Mouse (Mus musculus): Measurements from ENCODE around the gene Abhd2. TPM values are rescaled to one million over a fixed set of nuclear protein-coding genes. Genes with fewer than 3 reads are reported as not detected.

Abhd2 gene
- 13.9 and 15.2 TPM in 2 replicates for polyA plus RNA-seq (2015; fragmentation: Nextera tagmentation; extraction: Ambion mirVana)

- Histone ChIP-seq H3K4me3 (peak within 1 kb of the TSS; percentile 84), H3K9me3 (no peaks in the 10 kb centered on the region), H3K4me1 (peaks cover 35% of the 10 kb centered on the region), H3K27ac (peak within 1 kb of the TSS; percentile 69), H3K9ac (peak within 1 kb of the TSS; percentile 89), H3K4me2 (peak within 1 kb of the TSS; percentile 90), H3K36me3 (no peaks in the 10 kb centered on the region), H3K27me3 (no peaks in the 10 kb centered on the region)
- under 1% methylated on average over 54 of the region's 54 CpGs for WGBS
- peak; percentile 100 for ATAC-seq (ENCODE audit: insufficient number of reproducible peaks, insufficient read depth, low FRiP score, low TSS enrichment, low read depth)
Observed at GRCm38 (mm10) chr7:79272789-79273718, at the start of gene Abhd2. TSS of gene Abhd2 (plus strand) at chr7:79273199.

DNA sequence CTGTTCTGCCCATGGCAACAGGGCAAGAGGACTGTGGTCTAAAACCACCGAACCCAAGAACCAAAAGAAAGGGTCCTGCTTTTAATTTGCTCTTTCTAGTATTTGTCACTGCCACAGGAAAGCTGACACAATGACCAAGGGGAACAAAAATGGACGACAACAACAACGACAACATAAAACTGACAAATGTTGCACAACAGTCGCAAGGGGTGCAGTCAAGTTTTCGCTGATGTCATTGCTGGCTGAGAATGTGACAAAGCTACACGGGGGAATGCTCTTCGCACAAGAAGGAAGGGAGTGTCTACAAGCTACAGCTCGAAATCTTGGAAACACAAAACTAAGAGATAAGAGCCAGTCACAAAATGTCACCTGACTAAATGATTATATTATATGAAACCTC is 47.5 kb upstream of the Abhd2 start:
- no peaks in the 10 kb centered on the region for H3K4me1 ChIP-seq
- H3K27me3 ChIP-seq: no peaks in the 10 kb centered on the region
- H3K9ac ChIP-seq: no peak overlapping the region
- no peak for ATAC-seq (ENCODE audit: insufficient number of reproducible peaks, insufficient read depth, low FRiP score, low TSS enrichment, low read depth)
- WGBS: 84% methylated on average over 8 of the region's 8 CpGs
- no peak overlapping the region for H3K4me2 ChIP-seq
- no peak overlapping the region for H3K4me3 ChIP-seq
- no peaks in the 10 kb centered on the region for H3K9me3 ChIP-seq
- no peaks in the 10 kb centered on the region for H3K36me3 ChIP-seq
- no peak overlapping the region for H3K27ac ChIP-seq

DNA sequence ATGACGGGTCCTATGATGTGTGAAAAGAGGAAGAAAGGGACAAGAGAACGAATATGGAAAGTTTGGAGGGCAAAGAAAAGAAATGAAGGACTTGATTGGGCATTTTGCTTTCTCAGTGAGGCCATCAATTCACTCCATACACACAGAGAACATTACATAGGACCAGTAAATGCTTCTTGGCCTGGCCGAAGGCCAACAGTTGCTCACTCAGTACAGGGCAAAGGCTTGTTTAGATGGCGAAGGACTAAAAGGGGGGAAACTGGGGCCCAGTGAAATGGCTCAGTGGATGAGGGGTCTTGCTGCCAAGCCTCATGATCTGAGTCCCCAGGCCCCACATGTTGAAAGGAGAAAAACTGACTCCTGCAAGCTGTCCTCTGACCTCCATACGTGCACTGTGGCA is 46.8 kb upstream of the Abhd2 start:
- 85% methylated on average over 5 of the region's 5 CpGs for whole genome bisulfite sequencing
- Histone ChIP-seq H3K9ac (no peak overlapping the region), H3K4me3 (no peak overlapping the region), H3K27ac (no peak overlapping the region), H3K36me3 (no peaks in the 10 kb centered on the region), H3K9me3 (no peaks in the 10 kb centered on the region), H3K4me1 (no peaks in the 10 kb centered on the region), H3K27me3 (no peaks in the 10 kb centered on the region), H3K4me2 (no peak overlapping the region)
- ATAC-seq (ENCODE audit: insufficient number of reproducible peaks, insufficient read depth, low FRiP score, low TSS enrichment, low read depth): no peak

DNA sequence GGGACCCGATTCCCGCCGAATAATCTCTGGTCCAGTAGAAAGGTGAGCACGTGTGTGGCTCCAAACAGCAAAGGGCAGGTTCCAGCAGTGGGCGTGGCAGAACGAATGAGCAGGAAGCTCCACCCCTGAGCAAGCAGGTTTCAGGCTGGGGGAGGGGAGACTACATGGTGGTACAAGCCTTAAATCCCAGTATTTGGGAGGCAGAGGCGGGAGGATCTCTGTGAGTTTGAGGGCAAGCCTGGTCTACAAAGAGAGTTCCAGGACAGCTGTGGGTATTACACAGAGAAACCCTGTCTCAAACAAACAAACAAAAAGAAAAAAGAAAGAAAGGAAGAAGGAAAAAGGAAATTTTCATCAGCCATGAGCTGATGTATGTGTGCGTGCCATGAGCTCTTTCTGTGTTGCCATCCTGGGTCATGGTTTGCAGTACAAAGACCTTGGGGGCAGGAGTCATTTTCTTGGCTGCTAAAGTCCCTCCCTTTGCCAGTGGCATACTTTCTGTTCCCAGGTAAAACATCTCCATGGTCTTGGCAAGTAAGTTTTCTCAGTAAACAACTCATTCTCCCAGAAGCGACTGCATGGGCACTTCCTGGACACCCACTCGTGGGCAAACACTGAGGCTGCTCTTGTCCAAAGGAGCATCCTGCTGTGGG is 46.0 kb upstream of the Abhd2 start:
- H3K27me3 ChIP-seq: no peaks in the 10 kb centered on the region
- no peak overlapping the region for H3K4me2 ChIP-seq
- no peaks in the 10 kb centered on the region for H3K4me1 ChIP-seq
- H3K9ac ChIP-seq: no peak overlapping the region
- WGBS: 88% methylated on average over 8 of the region's 10 CpGs
- H3K4me3 ChIP-seq: no peak overlapping the region
- no peaks in the 10 kb centered on the region for H3K36me3 ChIP-seq
- H3K27ac ChIP-seq: no peak overlapping the region
- ATAC-seq (ENCODE audit: insufficient number of reproducible peaks, insufficient read depth, low FRiP score, low TSS enrichment, low read depth): no peak
- no peaks in the 10 kb centered on the region for H3K9me3 ChIP-seq

DNA sequence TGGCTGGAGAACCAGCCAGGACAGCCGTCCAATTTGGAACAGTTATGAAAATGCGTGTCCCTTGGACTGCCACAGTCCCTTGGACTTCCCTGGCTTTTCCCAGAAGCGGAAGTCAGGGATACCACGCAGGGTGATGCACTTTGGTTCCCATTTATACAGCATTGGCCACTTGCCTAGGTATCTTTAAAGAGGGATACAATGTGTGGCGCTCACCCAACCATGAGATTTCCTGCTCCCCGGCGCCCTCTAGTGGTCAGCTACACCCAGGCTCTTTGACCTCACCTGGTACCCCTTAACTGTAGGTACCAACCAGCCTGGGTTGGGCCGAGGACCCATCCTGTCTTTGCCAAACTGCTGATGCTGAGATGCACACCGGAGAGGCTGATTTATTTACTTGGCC is 44.5 kb upstream of the Abhd2 start:
- Histone ChIP-seq H3K4me2 (no peak overlapping the region), H3K9me3 (no peaks in the 10 kb centered on the region), H3K27ac (no peak overlapping the region), H3K9ac (no peak overlapping the region), H3K27me3 (no peaks in the 10 kb centered on the region), H3K4me1 (no peaks in the 10 kb centered on the region), H3K36me3 (no peaks in the 10 kb centered on the region), H3K4me3 (no peak overlapping the region)
- ATAC-seq (ENCODE audit: insufficient number of reproducible peaks, insufficient read depth, low FRiP score, low TSS enrichment, low read depth): no peak
- 29% methylated on average over 9 of the region's 9 CpGs for WGBS

GRCm38 (mm10) chr7:79231577-79231976 is 41.4 kb upstream of the Abhd2 start:
- no peak overlapping the region for H3K27ac ChIP-seq
- H3K4me1 ChIP-seq: no peaks in the 10 kb centered on the region
- no peaks in the 10 kb centered on the region for H3K9me3 ChIP-seq
- no peaks in the 10 kb centered on the region for H3K27me3 ChIP-seq
- no peak overlapping the region for H3K4me2 ChIP-seq
- 81% methylated on average over 2 of the region's 2 CpGs for WGBS
- no peaks in the 10 kb centered on the region for H3K36me3 ChIP-seq
- no peak overlapping the region for H3K4me3 ChIP-seq
- no peak overlapping the region for H3K9ac ChIP-seq
- no peak for ATAC-seq (ENCODE audit: insufficient number of reproducible peaks, insufficient read depth, low FRiP score, low TSS enrichment, low read depth)

GRCm38 (mm10) chr7:79232048-79232447 is 41.0 kb upstream of the Abhd2 start:
- Histone ChIP-seq H3K4me3 (no peak overlapping the region), H3K9me3 (no peaks in the 10 kb centered on the region), H3K27ac (no peak overlapping the region), H3K36me3 (no peaks in the 10 kb centered on the region), H3K4me1 (no peaks in the 10 kb centered on the region), H3K27me3 (no peaks in the 10 kb centered on the region), H3K9ac (no peak overlapping the region), H3K4me2 (no peak overlapping the region)
- ATAC-seq (ENCODE audit: insufficient number of reproducible peaks, insufficient read depth, low FRiP score, low TSS enrichment, low read depth): no peak
- WGBS: 79% methylated on average over 10 of the region's 10 CpGs

GRCm38 (mm10) chr7:79238741-79239140 is 34.3 kb upstream of the Abhd2 start:
- H3K27ac ChIP-seq: no peak overlapping the region
- no peak overlapping the region for H3K9ac ChIP-seq
- H3K27me3 ChIP-seq: no peaks in the 10 kb centered on the region
- 77% methylated on average over 5 of the region's 5 CpGs for WGBS
- H3K4me2 ChIP-seq: no peak overlapping the region
- H3K4me1 ChIP-seq: no peaks in the 10 kb centered on the region
- no peaks in the 10 kb centered on the region for H3K36me3 ChIP-seq
- no peak for ATAC-seq (ENCODE audit: insufficient number of reproducible peaks, insufficient read depth, low FRiP score, low TSS enrichment, low read depth)
- no peak overlapping the region for H3K4me3 ChIP-seq
- no peaks in the 10 kb centered on the region for H3K9me3 ChIP-seq

- Histone ChIP-seq H3K4me2 (no peak overlapping the region), H3K4me1 (no peaks in the 10 kb centered on the region), H3K9ac (no peak overlapping the region), H3K27ac (no peak overlapping the region), H3K27me3 (no peaks in the 10 kb centered on the region), H3K4me3 (no peak overlapping the region), H3K36me3 (no peaks in the 10 kb centered on the region), H3K9me3 (no peaks in the 10 kb centered on the region)
- 67% methylated on average over 10 of the region's 10 CpGs for WGBS
- no peak for ATAC-seq (ENCODE audit: insufficient number of reproducible peaks, insufficient read depth, low FRiP score, low TSS enrichment, low read depth)
Observed at GRCm38 (mm10) chr7:79241931-79242625, 30.9 kb upstream of the Abhd2 start.

DNA sequence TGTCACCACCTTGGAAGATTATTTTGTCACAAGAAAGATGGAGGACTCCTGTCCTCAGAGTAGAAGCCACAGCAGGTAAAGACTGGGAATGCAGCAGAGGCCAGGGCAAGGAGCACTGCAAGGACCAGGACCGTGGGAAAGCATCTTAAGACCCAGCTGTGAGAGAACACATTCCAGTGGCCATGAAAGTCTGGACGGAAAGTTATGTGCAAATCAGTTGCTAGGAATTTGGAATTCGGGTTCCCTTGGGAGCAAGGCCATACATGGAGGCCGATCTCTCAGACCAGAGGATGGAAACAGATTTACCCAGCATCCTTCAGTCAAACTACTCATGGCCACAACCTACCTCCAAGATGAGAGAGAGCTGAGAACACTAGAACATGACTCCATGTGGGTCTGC is 29.8 kb upstream of the Abhd2 start:
- no peaks in the 10 kb centered on the region for H3K36me3 ChIP-seq
- H3K9me3 ChIP-seq: no peaks in the 10 kb centered on the region
- H3K4me3 ChIP-seq: no peak overlapping the region
- WGBS: 61% methylated on average over 4 of the region's 4 CpGs
- no peak for ATAC-seq (ENCODE audit: insufficient number of reproducible peaks, insufficient read depth, low FRiP score, low TSS enrichment, low read depth)
- no peak overlapping the region for H3K4me2 ChIP-seq
- H3K9ac ChIP-seq: no peak overlapping the region
- peaks cover 8% of the 10 kb centered on the region for H3K4me1 ChIP-seq
- H3K27ac ChIP-seq: no peak overlapping the region
- H3K27me3 ChIP-seq: no peaks in the 10 kb centered on the region

DNA sequence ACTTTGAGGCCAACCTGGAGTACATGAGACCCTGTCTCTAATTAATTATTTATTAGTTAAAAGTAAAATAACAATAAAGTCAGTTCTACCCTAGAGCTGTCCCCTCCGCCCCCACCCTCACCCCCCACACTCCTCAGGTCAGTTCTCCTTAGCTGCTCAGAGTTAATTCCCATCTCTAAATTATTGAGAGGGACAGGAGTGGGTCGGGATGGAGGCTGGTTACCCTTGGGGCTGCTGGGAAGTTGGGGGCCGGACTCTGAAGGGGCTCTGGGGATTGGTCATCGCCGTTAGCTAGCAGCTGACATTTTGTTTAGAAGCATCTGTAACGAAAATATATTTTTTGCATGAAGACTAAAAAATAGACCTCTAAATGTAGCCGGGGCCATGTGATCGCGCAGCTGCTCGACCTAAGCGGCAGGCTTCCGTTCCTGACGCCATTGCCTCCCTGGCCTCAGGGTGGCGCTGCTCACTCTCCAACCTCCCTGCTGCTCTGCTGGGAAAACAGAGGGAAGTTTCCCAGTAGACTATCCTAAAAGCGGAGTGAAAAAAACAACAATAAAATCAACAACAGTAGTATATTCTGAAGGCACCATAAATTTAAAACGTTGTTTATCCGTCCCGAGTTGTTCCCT is 26.8 kb upstream of the Abhd2 start:
- H3K4me1 ChIP-seq: peaks cover 8% of the 10 kb centered on the region
- no peak for ATAC-seq (ENCODE audit: insufficient number of reproducible peaks, insufficient read depth, low FRiP score, low TSS enrichment, low read depth)
- H3K4me2 ChIP-seq: peak overlapping the region; percentile 48
- H3K9me3 ChIP-seq: no peaks in the 10 kb centered on the region
- H3K27me3 ChIP-seq: no peaks in the 10 kb centered on the region
- H3K9ac ChIP-seq: 0 out of 2 replicates have a peak overlapping the region, but pooled peaks have one; percentile 21
- no peaks in the 10 kb centered on the region for H3K36me3 ChIP-seq
- H3K27ac ChIP-seq: no peak overlapping the region
- H3K4me3 ChIP-seq: peak overlapping the region; percentile 18
- 14% methylated on average over 18 of the region's 18 CpGs for WGBS

Data from embryonic facial prominence, embryonic 13.5 days (tissue).